Mouse (Mus musculus) kidney, postnatal 4 days (tissue): ENCODE data around the gene Abhd10.

Source experiments
- DNase-seq, 2 experiments: peaks; one replicate each; pipeline ENCODE4 v3.0.0; 2021; ENCODE audit warnings: mixed read lengths in 2 of 2

The Abhd10 gene

GRCm38 (mm10) chr16:45724061-45724741 is 18.6 kb downstream of the Abhd10 start, which contains the start of gene Tagln3:
TSS of gene Tagln3 (minus strand) at chr16:45724608.
- DNase-seq = peak; percentile 46 to 61

GRCm38 (mm10) chr16:45723172-45723901 is 19.4 kb downstream of the Abhd10 start:
- no peak for DNase-seq

- DNase-seq = no peak
Observed at GRCm38 (mm10) chr16:45722460-45722951, 20.2 kb downstream of the Abhd10 start.

- no peak for DNase-seq
Observed at GRCm38 (mm10) chr16:45720022-45720630, 22.6 kb downstream of the Abhd10 start.

- DNase-seq = no peak
Observed at GRCm38 (mm10) chr16:45718296-45718695, 24.5 kb downstream of the Abhd10 start.

GRCm38 (mm10) chr16:45714489-45715150 is 28.1 kb downstream of the Abhd10 start:
- no peak for DNase-seq

GRCm38 (mm10) chr16:45713878-45714277 is 28.9 kb downstream of the Abhd10 start:
- DNase-seq = no peak

- no peak for DNase-seq
Observed at GRCm38 (mm10) chr16:45713261-45713660, 29.5 kb downstream of the Abhd10 start.

GRCm38 (mm10) chr16:45711263-45711662 is 31.5 kb downstream of the Abhd10 start:
- peak; percentile 11 to 26 for DNase-seq

GRCm38 (mm10) chr16:45699301-45699700 is 43.5 kb downstream of the Abhd10 start:
- DNase-seq = no peak

- DNase-seq = no peak
Observed at GRCm38 (mm10) chr16:45697996-45698395, 44.8 kb downstream of the Abhd10 start.

GRCm38 (mm10) chr16:45695445-45696160 is 47.2 kb downstream of the Abhd10 start:
- DNase-seq = no peak

- no peak for DNase-seq
Observed at GRCm38 (mm10) chr16:45693558-45693957, 49.2 kb downstream of the Abhd10 start, which contains the start of gene Tmprss7. TSS of gene Tmprss7 (minus strand) at chr16:45693658.

GRCm38 (mm10) chr16:45692851-45693250 is 49.9 kb downstream of the Abhd10 start:
- DNase-seq = no peak

GRCm38 (mm10) chr16:45690178-45690577 is 52.6 kb downstream of the Abhd10 start:
- DNase-seq = no peak

GRCm38 (mm10) chr16:45686833-45687232 is 55.9 kb downstream of the Abhd10 start:
- DNase-seq = no peak

GRCm38 (mm10) chr16:45685295-45685694 is 57.5 kb downstream of the Abhd10 start:
- no peak for DNase-seq

- DNase-seq = peak; percentile 83 to 84
Observed at GRCm38 (mm10) chr16:45684815-45685214, 57.9 kb downstream of the Abhd10 start.
